Mouse (Mus musculus): ENCODE results near the gene Sox6.

Gene Sox6

GRCm38 (mm10) chr7:115564359-115565059, 474.1 kb downstream of the Sox6 start:
- no peak for DNase-seq (ENCODE audit: low spot score in 2 of 2)

GRCm38 (mm10) chr7:115556677-115557076, 481.9 kb downstream of the Sox6 start:
- no peak for DNase-seq (ENCODE audit: low spot score in 2 of 2)

GRCm38 (mm10) chr7:115550197-115550804, 488.3 kb downstream of the Sox6 start:
- no peak for DNase-seq (ENCODE audit: low spot score in 2 of 2)

- DNase-seq (ENCODE audit: low spot score in 2 of 2): no peak
Measured at GRCm38 (mm10) chr7:115549670-115550069, 488.9 kb downstream of the Sox6 start.

- no peak for DNase-seq (ENCODE audit: low spot score in 2 of 2)
Measured at GRCm38 (mm10) chr7:115545585-115546374, 492.8 kb downstream of the Sox6 start.

GRCm38 (mm10) chr7:115543596-115543995, 495.0 kb downstream of the Sox6 start:
- no peak for DNase-seq (ENCODE audit: low spot score in 2 of 2)

- no peak for DNase-seq (ENCODE audit: low spot score in 2 of 2)
Measured at GRCm38 (mm10) chr7:115540261-115540660, 498.3 kb downstream of the Sox6 start.

GRCm38 (mm10) chr7:115539003-115539402, 499.6 kb downstream of the Sox6 start:
- no peak for DNase-seq (ENCODE audit: low spot score in 2 of 2)

- DNase-seq (ENCODE audit: low spot score in 2 of 2): no peak
Measured at GRCm38 (mm10) chr7:115537636-115538035, 501.0 kb downstream of the Sox6 start.

- no peak for DNase-seq (ENCODE audit: low spot score in 2 of 2)
Measured at GRCm38 (mm10) chr7:115536521-115536920, 502.1 kb downstream of the Sox6 start.

- no peak for DNase-seq (ENCODE audit: low spot score in 2 of 2)
Measured at GRCm38 (mm10) chr7:115531875-115532274, 506.7 kb downstream of the Sox6 start.

- DNase-seq (ENCODE audit: low spot score in 2 of 2): no peak
Measured at GRCm38 (mm10) chr7:115531217-115531616, 507.4 kb downstream of the Sox6 start.

- no peak for DNase-seq (ENCODE audit: low spot score in 2 of 2)
Measured at GRCm38 (mm10) chr7:115517701-115518100, 520.9 kb downstream of the Sox6 start.

- DNase-seq (ENCODE audit: low spot score in 2 of 2): no peak
Measured at GRCm38 (mm10) chr7:115513681-115514080, 524.9 kb downstream of the Sox6 start.

- no peak for DNase-seq (ENCODE audit: low spot score in 2 of 2)
Measured at GRCm38 (mm10) chr7:115511777-115512176, 526.8 kb downstream of the Sox6 start.

- DNase-seq (ENCODE audit: low spot score in 2 of 2): no peak
Measured at GRCm38 (mm10) chr7:115511091-115511490, 527.5 kb downstream of the Sox6 start.

GRCm38 (mm10) chr7:115510045-115510444, 528.6 kb downstream of the Sox6 start:
- no peak for DNase-seq (ENCODE audit: low spot score in 2 of 2)

- DNase-seq (ENCODE audit: low spot score in 2 of 2): no peak
Measured at GRCm38 (mm10) chr7:115506385-115506784, 532.2 kb downstream of the Sox6 start.

- no peak for DNase-seq (ENCODE audit: low spot score in 2 of 2)
Measured at GRCm38 (mm10) chr7:115501497-115501896, 537.1 kb downstream of the Sox6 start.

- no peak for DNase-seq (ENCODE audit: low spot score in 2 of 2)
Measured at GRCm38 (mm10) chr7:115500825-115501224, 537.8 kb downstream of the Sox6 start.

GRCm38 (mm10) chr7:115500170-115500569, 538.4 kb downstream of the Sox6 start:
- DNase-seq (ENCODE audit: low spot score in 2 of 2): no peak

- DNase-seq (ENCODE audit: low spot score in 2 of 2): no peak
Measured at GRCm38 (mm10) chr7:115491721-115492120, 546.9 kb downstream of the Sox6 start.

GRCm38 (mm10) chr7:115489608-115490007, 549.0 kb downstream of the Sox6 start:
- DNase-seq (ENCODE audit: low spot score in 2 of 2): no peak

All from urinary bladder, postnatal 4 days (tissue).